Mouse (Mus musculus) layer of hippocampus, adult 18-20 months (tissue): ENCODE measurements around the gene Lrrc19. TPM values are rescaled to one million over a fixed set of nuclear protein-coding genes. Genes with fewer than 3 reads are reported as not detected.
"Not testable (repeated sequence)": the region's sequence is repeated elsewhere in the genome, so short reads cannot be mapped to it uniquely, and the experiment has no call there.

ENCODE experiments used
- DNase-seq, 2 experiments: peaks; one replicate each; pipeline ENCODE4 v3.0.0; 2022; ENCODE audit warnings: low spot score in 2 of 2
- long read RNA-seq: library from polyadenylated mRNA; stranded (forward); transcript quantifications from one replicate; pipeline ENCODE4 v2.0.0, GENCODE M21; 2021
- total RNA-seq, 2 experiments: library from RNA; stranded (reverse); gene quantifications; 2 replicates each; pipeline ENCODE4 v1.2.3; 2021

Gene Lrrc19
- total RNA-seq = not detected
- long read RNA-seq, partial matches to known transcripts = 0 of 1 reads
- long read RNA-seq, other reads (novel, unspliced or antisense) = 1 of 1 reads

DNA sequence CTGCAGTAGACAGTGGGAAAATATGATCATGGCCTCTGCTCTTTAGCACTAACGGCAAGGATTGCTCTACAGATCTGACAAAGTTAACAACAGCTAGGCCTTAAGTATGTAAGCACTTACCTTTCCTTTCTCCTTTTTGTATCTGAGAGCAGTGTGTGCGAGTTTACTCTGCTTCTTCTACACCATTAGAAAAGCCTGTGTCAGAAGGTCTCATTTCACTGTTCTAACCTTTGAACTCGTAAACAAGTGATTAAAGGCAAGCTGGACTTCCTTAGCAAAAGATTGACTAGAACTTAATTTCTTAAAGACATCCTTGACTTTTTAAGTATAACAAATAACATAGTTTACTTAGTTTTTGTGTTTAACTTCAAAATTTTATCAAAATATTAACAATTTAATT lies at the start of gene Lrrc19:
Gene Lrrc19 (minus strand): TSS at position 225 of the 400 bp plus-strand sequence.
- no peak for DNase-seq

DNA sequence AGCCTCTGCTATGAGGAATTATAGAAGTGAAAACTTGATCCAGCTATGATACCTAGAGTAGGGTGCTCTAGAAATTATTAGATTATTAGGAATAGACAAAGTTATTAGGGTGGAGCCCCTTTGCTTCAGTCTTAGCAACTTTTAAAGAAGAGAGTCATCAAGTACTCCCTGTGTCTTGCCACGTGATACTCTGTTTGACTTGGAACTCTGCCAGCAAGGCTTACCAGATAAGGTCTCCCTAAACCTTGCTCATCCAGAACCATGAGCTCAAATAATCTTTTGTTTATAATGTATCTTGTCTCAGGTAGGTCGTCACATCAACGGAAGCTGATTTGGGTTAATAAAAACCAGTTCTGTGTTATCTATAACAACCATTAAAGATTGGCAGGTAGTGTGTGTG lies 46.4 kb upstream of the Lrrc19 start:
- no peak for DNase-seq

- DNase-seq = no peak
These were observed 42.2 kb upstream of the Lrrc19 start for GRCm38 (mm10) chr4:94692175-94692574.

GRCm38 (mm10) chr4:94691078-94691477 lies 41.1 kb upstream of the Lrrc19 start:
- no peak for DNase-seq

- DNase-seq = not testable (repeated sequence)
These were observed 39.9 kb upstream of the Lrrc19 start for GRCm38 (mm10) chr4:94689804-94690203.

DNA sequence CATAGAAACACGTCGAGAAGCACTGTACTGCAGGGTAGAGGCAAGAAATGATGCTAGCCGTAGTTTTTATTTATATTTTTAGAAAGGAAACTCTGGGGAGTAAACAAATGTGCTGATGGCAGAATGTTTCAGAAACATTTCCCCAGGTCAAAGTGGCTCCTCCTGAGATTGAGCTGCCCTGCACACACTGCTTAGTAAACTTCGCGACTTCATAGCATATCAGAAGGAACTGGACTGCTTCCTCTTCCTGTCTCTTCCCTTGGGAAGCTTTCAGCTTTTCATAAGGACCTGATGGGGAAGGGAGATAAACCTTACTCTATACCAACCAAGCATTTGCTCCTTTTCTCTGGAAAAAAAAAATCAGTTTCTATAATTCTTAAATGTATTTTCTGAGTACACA lies 33.4 kb upstream of the Lrrc19 start:
- no peak for DNase-seq

- DNase-seq = no peak
These were observed 32.1 kb upstream of the Lrrc19 start for GRCm38 (mm10) chr4:94682029-94682428.

- no peak for DNase-seq
These were observed 31.2 kb upstream of the Lrrc19 start for GRCm38 (mm10) chr4:94681181-94681580.

DNA sequence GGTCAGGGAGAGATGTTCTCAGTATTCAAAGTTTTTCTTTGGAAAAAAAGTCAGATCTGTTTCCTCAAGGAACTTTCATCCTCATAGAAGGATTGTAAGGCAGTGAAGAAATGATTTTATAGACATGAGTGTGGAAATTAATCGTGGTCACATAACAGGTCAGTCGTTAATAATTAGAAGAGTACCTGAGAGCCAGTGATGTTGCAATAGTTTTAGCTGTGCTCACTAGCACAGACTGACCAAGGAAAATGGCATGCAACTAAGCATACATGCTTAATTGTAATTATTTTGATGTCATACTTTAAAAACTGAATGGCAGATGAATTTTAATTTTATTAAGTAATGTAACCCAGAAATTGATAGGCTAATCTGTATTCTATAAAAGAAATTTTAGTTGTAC lies 30.7 kb upstream of the Lrrc19 start:
- DNase-seq = no peak

DNA sequence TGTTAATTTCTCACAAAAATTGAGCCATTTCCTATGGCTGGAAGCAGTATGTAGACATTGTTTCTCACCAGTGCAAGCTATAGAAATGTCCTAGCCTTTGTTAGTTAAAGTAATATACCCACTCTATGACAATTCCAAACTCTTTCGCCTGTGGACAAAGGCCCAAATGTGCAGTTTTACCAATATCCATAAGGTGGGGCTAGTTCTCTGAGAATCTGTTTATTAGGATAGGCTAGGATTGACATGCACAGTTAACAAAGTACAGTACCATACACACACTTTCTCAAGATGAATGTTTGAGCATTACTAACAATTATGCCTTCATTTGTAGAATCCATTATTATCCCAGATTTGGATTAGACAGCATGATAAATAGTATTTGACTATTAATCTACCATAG lies 19.8 kb upstream of the Lrrc19 start:
- DNase-seq = peak; percentile 2 to 18

GRCm38 (mm10) chr4:94650426-94651175 lies 657 bp upstream of the Lrrc19 start:
- not testable (repeated sequence) for DNase-seq

- peak in 1 of 2 experiments; percentile 72 for DNase-seq
These were observed 6.8 kb downstream of the Lrrc19 start for GRCm38 (mm10) chr4:94643141-94643540.

DNA sequence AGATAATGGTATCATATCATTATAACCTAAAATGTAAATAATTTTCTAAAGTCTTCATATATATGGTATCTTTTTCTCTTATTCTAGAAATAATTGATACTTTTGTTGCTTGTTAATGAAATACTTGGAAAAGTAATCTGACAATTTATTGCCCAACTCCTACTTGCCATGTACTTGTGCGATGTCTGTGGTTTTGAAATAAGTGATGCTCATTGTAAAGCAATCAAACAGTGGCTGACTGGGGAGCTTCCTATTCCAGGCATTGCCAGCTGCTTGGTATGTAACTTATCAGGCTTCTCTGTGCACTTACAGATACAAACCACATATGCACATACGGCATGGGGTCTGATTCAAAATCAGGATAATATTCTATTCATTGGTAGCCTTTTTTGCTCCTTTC lies 29.9 kb downstream of the Lrrc19 start:
- no peak for DNase-seq

- DNase-seq = no peak
These were observed 35.3 kb downstream of the Lrrc19 start for GRCm38 (mm10) chr4:94614627-94615006.

DNA sequence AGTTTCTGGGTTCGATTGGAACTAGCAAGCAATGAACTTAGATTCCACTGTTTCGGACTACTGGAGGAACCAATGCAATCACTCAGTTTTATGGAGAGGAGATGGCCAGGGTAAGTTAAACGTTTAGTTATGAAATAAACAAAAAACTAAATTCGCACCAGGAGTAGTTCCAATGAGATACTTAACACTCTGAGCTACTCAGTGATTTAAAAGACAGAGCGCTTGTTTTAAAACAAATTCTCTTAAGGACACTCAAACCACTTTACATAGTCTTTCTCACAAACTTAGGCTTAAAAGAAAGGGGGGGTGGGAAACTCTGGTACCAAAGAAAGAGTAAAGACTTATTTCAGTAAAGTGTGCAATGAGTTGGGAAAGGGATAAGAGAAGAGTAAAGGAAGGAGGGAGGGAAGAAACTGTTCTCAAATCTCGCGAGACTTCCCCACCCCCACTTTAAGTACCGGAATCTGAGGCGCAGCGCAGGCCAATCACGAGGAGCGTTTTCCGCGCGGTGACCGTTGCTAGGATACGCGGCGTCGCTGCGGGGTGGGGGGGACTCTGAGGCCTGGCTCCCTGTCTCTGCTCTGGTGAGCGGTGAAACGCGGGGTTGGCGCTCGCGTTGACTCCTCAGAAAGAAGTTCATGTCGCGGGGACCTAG lies 35.8 kb downstream of the Lrrc19 start, which contains the start of gene Ift74:
Gene Ift74 (plus strand): TSS at position 520 of the 655 bp plus-strand sequence.
- peak; percentile 90 to 97 for DNase-seq

GRCm38 (mm10) chr4:94610339-94610738 lies 39.6 kb downstream of the Lrrc19 start:
- no peak for DNase-seq

GRCm38 (mm10) chr4:94605591-94605990 lies 44.4 kb downstream of the Lrrc19 start:
- DNase-seq = no peak

- no peak for DNase-seq
These were observed 45.4 kb downstream of the Lrrc19 start for GRCm38 (mm10) chr4:94604452-94605019.

DNA sequence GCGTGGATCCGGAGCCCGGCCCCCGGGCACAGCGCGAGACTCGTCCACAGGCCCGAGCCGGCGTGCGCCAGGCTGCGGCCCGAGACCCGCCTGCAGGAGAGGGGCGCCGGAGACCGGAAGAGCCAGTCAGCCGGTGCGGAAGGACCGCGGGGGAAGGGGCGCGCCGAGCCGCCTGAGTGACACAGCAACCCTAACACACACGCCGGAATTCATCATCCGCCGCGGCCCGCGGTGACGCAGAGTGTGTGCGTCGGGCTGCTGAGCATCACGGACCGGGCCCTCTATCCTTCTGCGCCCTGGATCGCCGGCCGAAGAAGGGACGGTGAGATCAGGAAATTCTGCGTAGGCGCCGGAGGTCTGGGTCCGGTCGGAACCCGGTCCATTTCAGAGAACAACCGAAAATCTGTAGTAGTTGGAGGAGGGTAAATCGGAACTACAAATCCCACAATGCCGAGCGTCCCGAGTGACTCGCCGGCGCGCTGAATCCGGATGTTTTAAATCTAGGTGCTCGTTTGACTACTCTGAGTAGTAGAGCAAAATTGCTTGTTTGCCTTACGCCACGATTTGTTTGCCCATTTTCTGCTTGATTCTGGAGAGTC lies 46.8 kb downstream of the Lrrc19 start, which contains the start of gene Plaa:
Gene Plaa (minus strand): TSS at position 214 of the 599 bp plus-strand sequence.
- DNase-seq = peak; percentile 91 to 96

DNA sequence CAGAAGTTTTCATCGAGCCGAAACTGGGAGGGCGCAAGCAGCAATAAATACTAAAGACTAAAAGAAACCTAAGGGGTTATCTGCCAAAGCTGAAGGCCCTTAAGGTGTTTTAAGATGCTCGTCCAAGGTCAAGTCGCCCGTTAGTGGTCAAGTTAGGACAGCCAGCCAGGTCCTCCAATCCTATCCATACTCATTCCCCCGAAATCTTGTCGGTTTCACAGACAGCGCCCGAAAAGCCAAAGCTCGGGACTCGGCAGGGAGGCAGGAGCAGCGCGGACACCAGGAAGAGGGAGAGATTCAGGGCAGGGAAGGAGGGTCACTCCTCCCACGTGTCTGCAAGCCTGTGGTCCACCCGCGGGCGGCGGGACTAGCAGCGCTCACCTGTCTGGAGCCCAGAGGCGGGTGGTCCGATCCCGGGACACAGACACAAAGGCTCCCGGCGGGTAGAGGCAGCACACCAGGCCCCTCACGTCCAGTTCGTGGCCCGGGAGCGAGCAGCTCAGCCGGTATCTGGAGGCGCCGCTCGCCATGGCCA lies 47.4 kb downstream of the Lrrc19 start:
- peak in 1 of 2 experiments; percentile 9 for DNase-seq

- no peak for DNase-seq
These were observed 48.5 kb downstream of the Lrrc19 start for GRCm38 (mm10) chr4:94601395-94601794.
